Mouse (Mus musculus): ENCODE measurements around the gene Ripk4.

DNA sequence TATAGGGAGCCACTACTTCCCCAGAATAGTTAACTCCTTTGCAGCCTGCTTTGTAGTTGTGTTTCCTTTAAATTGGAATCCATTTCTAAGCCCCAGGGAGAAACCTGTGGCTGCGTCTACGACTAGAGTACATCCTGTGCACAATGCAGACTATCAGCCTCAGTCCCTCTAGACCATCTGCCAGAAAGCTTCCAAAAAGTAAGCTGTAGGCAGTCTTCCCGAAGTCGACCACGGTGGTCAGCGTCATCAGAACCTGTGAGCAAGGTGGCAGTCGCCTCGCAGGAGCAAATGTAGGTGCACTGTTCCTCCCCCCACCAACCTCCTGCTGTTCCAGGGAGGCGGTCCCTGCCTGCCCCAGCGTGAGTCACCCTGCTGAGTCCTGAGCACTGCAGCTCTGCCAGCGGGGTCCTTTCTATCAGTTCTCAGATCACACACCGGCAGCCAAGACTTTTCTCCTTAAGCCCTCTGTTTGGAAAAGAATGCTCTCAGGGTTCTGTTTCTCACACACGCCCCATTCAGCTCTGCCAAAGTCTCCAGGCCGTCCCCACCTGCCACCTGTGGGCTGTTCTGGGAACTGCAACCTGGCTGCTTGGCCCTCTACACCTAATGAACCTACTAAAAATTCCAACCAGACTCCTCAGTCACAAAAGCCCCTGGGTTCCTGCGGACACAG lies 14.9 kb upstream of the Ripk4 start:
- TF ChIP-seq CTCF (IDR thresholded peaks at IDR 0.05; ENCODE audit: low read depth), result peak; percentile 82
- no peak for TF ChIP-seq EP300 (IDR thresholded peaks at IDR 0.05; ENCODE audit: low read depth)
